Mouse (Mus musculus) myocyte (in vitro differentiated cells): ENCODE measurements at regions not wholly inside any gene's neighbourhood (a gene's known extent, or its start where the extent isn't known, plus 50 kb on each side); places are given as distances from the start of the nearest gene placed in this dataset.

Experiments
- CEBPB ChIP-seq: IDR thresholded peaks from 2 replicates; pipeline ENCODE4 v1.6.1; 2011; ENCODE audit warnings: mild to moderate bottlenecking, moderate library complexity; ENCODE audit not compliant: poor library complexity, insufficient read depth, severe bottlenecking
- E2F4 ChIP-seq: IDR thresholded peaks from one replicate; pipeline ENCODE4 v1.6.1; 2011; ENCODE audit warnings: mild to moderate bottlenecking, control low read depth, moderate library complexity; ENCODE audit not compliant: insufficient read depth
- MAX ChIP-seq: IDR thresholded peaks from one replicate; pipeline ENCODE4 v1.6.1; 2011; ENCODE audit warnings: low read depth, mild to moderate bottlenecking, control low read depth
- MYOD1 ChIP-seq, 3 experiments: IDR thresholded peaks; one replicate each; pipeline ENCODE4 v1.6.1; 2011; ENCODE audit warnings: control low read depth in 2 of 3, low read depth in 2 of 3, mild to moderate bottlenecking in 2 of 3, moderate library complexity in 1 of 3; ENCODE audit not compliant: insufficient read length in 2 of 3, control insufficient read depth in 1 of 3
- POLR2A ChIP-seq: IDR thresholded peaks from one replicate; pipeline ENCODE4 v1.6.1; 2011; ENCODE audit warnings: low read depth, mild to moderate bottlenecking, control low read depth, moderate library complexity; ENCODE audit not compliant: insufficient read length
- POLR2AphosphoS2 ChIP-seq: IDR thresholded peaks from one replicate; pipeline ENCODE4 v1.6.1; 2011; ENCODE audit warnings: low read depth, control low read depth; ENCODE audit not compliant: insufficient read length
- TCF12 ChIP-seq: IDR thresholded peaks from one replicate; pipeline ENCODE4 v1.6.1; 2011; ENCODE audit warnings: mild to moderate bottlenecking, control low read depth; ENCODE audit not compliant: poor library complexity, insufficient read depth, severe bottlenecking
- TCF3 ChIP-seq: IDR thresholded peaks from one replicate; pipeline ENCODE4 v1.6.1; 2011; ENCODE audit warnings: low read depth, control low read depth; ENCODE audit not compliant: insufficient read length

- TF ChIP-seq POLR2A, result no peak
- no peak for TF ChIP-seq POLR2AphosphoS2
- TF ChIP-seq MYOD1 (IDR thresholded peaks at IDR 0.05; ENCODE audit: control insufficient read depth in 1 of 3, insufficient read length in 2 of 3, low read depth in 2 of 3), result no peak
- no peak for TF ChIP-seq MAX
- no peak for TF ChIP-seq CEBPB
- no peak for TF ChIP-seq TCF12
- no peak for TF ChIP-seq TCF3
- no peak for TF ChIP-seq E2F4
Measured at GRCm38 (mm10) chr12:107200903-107201302, 287.5 kb upstream of the 3110018I06Rik start.
